Mouse (Mus musculus) adrenal gland, adult 8-10 months (tissue): ENCODE results near the gene Slc16a4. TPM values are rescaled to one million over a fixed set of nuclear protein-coding genes. Genes with fewer than 3 reads are reported as not detected.

Experiments used
- DNase-seq: peaks from one replicate; pipeline ENCODE4 v3.0.0; 2022
- total RNA-seq, 4 experiments: library from RNA; stranded (reverse); gene quantifications; 2 replicates each; pipeline ENCODE4 v1.2.4; 2022

The Slc16a4 gene
- total RNA-seq = under 1 TPM; 0.12 to 0.86 (median 0.31) TPM

DNA sequence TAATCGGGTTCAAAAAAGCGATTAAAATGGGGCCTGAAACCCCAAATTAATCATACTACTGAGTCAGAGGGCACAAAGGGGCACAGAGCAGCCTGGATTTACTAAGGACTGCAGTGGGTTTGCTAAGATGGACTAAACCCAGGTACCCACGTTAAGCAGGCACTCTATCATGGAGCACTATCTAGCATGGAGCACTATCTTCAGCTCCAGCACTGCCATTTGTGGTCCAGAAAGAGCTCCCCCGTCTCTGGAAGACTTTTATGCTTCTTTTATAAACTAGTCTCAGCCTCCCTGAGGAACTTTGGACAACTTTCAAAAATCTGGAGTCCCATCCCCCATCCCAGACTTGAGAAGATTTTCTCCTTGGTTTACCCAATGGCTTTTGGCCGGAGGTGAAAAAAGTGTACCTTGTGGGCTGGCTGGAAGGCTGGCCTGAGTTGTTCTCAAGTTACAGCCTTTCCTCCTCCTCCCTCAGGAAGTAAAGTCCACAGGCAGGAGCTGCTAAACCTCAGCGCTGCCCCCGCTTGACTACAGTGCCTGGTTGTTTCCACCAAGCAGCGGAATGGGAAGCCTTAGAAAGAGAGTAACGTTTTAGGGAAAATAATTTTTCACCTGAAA lies at the start of gene Slc16a4:
TSS of gene Slc16a4 (plus strand) at position 467 of the 618 bp plus-strand sequence.
- no peak for DNase-seq

DNA sequence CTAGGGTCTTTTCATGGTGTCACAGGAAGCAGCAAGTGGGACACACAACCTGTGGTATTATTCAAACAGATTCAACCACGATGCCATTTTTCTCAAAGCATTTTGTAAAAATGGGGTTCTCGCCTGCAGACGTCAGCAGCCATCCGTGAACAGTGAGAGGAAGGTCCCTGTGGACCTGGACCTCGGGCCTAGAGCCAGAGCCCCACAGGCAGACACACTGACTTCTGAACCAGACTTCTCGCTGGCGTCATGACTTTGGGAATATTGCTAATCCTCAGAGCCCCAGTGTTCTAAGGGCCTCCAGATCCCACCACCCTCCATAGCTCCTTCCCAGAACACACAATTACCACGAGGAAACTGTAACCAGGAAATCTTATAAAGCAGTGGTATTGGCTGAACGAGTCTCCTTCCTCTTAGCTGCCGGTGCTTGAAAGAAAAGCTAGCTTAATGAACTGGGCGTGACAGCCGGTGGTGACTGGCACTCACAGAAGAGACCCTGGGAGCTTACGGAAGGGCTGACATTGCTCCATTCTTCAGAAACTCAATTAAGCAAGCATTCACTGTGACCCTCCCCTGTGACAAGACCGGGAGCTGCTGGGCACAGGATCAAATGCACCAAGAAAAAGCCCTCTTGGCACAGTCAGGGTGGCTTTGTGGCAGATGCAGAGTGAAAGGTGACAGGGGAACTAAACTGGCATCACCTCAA lies 49.5 kb upstream of the Slc16a4 start:
- DNase-seq = no peak

DNA sequence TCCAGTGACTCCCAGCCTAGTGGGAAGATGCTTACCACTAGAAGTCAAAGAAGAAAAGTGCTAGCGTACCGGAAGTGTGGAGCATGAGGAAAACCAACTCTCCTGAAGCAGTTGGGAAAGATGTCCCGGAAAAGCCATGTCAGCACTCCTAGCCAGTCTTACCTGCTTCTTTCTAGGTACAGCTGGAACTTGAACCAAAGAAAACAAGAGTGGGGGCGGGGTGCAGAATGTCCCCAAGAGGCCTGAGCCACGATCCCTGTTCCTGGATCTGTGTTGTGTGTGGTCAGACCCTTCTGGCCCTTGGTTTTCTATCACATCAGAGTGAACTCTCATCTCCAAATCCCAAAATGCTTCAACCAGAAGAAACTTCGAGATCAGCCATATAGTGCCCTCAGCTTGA lies 44.2 kb upstream of the Slc16a4 start:
- no peak for DNase-seq

DNA sequence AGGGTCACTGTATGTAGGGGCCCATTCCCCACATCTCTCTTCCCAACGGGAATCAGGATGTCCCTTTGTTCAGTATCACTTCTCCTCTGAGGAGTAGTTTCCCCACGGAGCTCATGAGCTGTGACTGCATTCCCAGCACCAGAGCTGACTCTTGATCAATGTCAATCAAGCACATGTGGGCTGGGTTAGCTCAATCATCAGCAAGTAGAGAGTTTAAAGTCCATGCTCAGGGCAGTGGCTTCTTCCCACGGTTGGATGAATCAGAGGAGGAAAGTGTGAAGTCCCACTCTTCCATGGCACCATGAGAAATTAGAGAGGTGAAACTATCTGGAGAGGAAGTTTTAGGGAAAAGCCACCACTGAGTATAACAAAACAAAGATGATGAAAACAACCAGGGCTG lies 42.0 kb upstream of the Slc16a4 start:
- no peak for DNase-seq

DNA sequence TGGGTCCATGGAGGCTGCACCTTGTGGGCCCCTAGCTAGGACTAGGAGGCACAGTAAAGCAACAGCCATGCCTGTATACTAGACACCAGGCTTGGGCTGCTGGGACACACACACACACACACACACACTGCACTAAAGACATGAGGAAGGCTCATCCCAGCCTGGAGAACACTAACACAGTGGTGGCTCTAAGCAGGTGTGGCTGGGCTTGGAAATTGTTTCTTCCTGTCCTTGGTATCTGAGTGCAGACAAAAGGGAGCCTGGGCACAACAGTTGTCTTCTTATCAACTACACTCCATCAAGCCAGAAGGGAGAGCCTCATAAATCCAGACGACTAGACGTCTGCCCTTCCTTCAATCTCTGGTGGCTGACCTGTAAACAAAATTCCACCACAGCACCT lies 40.7 kb upstream of the Slc16a4 start:
- DNase-seq = no peak

DNA sequence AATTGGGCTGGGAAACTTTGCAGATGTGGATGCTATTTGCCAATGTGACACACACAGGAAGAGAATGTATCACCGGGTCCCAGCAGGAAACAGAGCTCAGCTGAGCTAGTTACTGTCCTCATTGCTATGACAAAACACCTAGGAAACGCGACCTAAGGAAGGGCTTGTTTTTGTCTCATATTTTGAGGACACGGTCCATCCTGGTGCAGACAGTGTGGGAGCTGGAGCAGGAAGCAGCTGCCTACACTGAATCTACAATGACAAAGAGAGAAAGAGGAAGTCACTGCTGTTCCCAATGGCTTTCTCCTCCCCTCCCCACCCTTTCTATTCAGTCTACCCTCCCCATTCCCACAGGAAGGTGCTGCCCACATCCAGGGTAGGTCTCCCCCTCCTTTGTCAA lies 39.0 kb upstream of the Slc16a4 start:
- no peak for DNase-seq

DNA sequence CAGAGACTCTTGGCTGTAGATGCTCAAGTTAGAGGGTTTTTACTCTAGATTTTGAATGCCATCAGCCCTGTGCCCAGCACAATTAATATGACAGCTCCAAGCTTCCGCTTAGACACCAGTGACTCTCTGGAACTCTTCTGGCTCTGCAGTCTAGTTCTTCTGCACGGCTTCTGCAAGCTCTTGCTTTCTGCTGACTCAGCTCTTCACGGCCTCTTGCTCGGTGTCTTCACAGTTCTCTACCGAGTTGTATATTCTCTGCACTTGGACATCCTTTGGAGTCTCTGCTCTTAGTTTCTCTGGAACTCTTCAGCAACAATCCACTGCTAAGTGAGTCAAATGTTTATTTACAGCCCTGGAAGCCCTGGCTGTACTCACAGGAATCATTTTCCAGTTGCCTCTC lies 37.1 kb upstream of the Slc16a4 start:
- no peak for DNase-seq

DNA sequence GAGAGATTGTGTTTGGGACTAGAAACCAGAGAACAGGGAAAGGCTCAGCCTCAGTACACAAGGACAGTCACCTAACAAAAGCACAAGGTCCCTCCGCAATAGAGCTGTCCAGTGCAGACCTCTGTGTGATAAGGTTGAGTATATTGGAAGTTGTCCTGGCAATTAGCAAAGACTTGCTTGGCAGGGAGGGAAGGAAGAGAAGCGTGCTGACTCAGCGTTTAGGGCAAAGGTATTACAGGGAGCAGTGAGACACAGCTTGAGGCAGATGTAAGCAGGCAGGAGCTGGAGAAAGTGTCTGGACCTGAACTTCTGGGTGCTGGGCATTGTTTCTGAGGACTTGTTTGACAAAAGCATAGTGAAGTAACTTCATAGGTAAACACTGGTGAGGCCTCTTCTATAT lies 35.0 kb upstream of the Slc16a4 start:
- DNase-seq = no peak

DNA sequence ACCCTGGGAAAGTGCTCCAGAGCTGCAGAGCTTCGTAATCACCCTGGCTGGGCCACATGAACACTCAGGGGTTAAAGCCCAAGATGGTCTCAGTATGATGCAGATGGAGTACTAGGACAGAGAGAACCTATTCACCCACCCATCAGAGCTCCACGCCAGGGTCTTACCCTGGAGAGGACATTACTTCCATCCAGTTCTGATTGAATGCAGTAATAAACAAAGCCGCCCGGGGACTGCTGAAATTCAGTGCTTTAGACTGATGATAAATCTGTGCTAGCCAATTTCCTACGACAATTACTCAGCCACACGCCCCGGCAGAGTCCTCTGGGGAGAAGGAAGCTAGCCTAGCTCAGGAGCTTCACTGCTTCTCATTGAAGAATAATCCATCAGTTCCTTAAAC lies 34.3 kb upstream of the Slc16a4 start:
- no peak for DNase-seq

DNA sequence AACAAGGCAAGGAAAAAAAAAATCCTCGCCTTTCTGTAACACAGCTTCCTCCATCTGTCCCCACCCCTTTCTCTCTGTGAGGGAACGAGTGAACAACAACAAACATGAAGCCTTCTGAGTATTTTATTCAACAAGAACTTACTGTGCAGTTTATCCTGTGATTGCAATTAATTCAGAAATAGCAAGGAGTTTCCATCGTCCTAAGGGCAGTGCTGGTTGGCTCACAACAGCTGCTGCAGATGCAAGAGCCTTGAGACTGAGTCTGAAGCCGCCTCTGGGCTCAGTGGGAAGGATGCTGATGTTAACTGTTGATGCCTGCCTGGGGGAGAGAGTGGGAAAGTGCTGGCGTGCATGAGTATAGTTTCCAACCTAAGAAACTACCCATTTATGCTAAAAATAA lies 33.1 kb upstream of the Slc16a4 start:
- no peak for DNase-seq

DNA sequence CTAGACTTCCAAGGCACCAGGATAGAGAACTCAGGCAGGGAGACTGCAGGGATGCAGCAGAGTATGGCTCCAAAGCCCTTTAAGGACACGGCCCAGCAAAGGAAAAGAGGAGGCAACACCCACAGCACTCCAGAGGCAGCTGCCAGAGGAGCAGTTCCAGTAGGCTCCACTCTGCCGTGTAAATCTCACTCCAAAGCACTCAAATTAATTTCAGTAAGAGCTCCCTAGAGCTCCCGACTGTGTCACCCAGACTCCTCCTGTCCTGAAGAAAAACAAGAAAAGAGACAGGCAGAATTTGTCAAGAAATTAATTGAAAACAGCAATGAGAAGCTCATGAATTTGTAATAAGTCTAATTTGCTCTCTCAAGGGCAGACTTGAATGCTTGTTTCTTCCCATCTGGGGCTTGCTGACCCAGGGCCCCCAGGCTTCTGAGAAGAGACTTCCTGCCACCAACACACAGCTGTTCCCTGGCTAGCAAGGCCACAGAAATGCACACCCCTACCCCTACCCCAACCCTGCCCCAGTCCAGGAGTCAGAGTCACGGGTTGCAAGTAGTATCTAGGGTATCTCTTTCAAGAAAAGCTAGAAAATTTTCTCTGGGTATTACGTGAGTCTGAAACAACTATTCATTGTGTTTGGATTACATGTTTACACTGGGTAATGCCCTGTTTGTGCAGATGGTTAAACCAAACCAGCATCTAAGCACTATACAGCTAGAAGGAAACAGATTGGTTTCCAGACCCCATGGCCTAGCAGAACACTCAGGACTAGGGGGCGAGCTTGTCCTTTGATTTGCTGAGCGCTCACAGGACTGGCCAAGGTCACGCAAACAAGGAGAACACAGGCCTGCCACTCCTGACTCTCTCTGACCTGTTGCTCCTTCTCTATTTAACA lies 29.8 kb upstream of the Slc16a4 start:
- no peak for DNase-seq

DNA sequence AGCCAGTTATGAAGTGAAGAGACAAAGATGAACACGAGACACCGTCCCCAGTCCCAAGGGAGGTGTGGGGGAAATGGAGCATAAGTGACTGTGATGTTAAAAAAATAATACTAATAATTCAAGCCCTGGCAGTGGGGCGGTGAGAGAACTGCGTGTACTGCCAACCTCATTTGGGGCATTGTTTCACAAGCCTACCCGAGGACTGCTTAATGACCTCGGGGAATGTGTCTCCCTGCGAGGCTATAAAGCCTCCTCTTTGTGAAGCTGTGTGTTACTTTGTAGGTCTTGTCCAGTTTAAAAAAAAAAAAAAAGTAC lies 29.2 kb upstream of the Slc16a4 start:
- DNase-seq = peak; percentile 55

DNA sequence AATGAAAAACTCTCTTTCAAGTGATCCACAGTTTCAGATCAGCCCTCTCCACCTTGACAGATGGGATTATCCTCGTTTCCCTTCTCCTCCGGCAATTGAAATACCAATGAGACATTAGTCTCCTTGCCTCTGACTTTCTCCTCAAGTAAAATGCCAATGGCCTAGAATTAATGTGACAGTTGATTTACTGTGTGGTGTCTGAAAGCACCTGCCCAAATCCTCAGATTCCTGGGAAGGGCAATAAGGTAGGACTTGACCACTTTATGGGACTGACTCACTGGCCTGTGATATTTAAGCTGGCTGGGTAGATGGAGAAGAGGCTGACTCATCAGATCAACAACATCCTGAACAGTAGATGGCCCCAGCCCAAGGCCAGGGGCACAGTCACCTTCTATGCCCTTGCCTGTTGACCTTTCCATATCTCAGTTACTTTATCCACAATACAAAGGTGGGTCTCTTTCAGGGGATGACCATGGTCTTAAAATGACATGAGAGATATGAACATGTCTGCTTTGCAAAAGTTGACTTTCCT lies 24.1 kb upstream of the Slc16a4 start:
- DNase-seq = no peak

DNA sequence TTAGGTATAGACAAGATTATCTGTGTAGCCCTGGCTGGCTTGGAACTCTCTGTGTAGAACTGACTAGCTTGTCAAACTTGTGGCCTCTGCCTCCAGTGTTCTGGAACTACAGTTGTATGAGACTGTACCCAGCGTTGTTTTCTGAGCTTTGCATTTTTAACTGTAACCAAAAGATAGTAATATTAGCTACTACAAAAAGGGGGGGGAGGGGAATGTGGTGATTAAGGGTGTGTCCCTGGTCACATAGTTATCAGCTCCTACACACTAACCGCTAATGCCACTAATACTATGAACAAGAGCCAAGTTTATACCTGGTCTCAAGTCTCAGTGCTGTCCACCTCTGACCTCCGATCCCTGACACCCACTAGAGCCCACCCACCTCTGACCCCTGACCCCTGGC lies 18.6 kb upstream of the Slc16a4 start:
- DNase-seq = no peak

DNA sequence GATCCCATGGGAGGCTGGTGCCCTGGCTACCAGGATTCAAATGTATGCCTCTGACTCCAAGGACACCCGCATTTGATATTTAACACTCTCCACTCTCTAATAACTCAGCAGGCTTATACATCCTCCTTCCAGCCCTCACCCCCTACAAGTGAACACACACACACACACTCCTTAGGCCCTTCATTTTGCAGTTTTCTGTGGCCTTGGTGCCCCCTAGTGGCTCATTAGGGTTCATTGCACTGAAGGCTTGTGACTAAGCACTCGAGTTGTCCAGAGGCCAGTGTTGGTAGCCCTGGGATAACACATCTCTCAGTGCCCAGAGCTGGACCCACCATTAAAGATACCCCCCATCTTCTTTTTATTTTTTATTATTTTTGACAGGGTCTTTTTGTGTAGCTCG lies 17.2 kb upstream of the Slc16a4 start:
- DNase-seq = peak; percentile 51

DNA sequence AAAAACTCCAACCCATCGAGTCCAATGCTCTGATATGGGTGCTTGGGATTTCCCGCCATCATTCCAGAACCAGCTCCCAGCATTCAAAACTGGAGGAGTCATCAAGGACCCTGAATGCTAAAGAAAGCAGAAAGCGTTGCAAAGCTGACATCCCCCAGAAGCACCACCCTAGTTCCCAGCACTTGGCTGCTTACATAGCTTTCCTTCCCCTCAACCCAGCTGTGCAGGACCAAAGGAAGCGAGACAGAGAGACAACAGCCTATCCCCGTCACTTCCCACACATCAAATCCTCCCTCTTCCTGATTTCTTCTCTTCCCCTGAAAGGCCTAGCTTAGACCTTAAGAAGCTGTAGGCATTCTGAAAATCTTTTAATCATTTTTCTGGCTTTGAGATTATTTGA lies 15.7 kb upstream of the Slc16a4 start:
- no peak for DNase-seq

DNA sequence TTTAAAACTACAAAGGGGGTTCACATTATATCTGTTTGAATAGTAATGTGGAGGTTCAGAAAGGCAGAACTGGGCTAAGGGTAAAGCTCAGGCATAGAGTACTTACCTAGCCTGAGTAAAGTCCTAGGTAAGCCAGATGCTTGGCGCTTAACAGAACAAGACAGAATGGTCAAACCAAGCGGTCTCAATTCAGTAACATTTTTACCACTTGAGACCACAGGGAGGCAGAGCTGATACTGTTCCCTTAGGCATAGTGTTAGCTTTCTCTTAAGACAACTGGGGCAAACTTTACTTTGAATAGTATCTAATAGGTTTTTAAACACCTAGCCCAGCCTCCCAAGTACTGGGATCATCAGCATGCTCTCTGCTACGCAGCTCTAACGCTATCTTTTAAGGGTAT lies 15.0 kb upstream of the Slc16a4 start:
- DNase-seq = no peak

DNA sequence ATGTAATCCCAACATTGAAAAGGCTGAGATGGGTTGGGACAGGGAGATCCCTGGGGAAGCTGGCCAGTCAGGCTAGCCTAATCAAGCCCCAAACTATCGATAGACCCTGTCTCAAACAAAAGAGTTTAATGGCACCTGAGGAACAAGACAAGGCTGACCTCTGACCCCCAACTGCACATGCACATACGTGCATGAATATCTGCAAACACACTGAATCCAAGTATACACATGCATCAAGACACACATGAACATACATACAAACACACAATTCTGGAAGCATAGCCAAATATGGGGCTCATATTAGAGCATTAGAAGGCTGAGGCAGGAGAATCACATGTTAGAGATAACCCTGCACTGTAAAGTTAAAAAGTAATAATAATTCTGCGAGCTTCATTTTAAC lies 14.4 kb upstream of the Slc16a4 start:
- no peak for DNase-seq

DNA sequence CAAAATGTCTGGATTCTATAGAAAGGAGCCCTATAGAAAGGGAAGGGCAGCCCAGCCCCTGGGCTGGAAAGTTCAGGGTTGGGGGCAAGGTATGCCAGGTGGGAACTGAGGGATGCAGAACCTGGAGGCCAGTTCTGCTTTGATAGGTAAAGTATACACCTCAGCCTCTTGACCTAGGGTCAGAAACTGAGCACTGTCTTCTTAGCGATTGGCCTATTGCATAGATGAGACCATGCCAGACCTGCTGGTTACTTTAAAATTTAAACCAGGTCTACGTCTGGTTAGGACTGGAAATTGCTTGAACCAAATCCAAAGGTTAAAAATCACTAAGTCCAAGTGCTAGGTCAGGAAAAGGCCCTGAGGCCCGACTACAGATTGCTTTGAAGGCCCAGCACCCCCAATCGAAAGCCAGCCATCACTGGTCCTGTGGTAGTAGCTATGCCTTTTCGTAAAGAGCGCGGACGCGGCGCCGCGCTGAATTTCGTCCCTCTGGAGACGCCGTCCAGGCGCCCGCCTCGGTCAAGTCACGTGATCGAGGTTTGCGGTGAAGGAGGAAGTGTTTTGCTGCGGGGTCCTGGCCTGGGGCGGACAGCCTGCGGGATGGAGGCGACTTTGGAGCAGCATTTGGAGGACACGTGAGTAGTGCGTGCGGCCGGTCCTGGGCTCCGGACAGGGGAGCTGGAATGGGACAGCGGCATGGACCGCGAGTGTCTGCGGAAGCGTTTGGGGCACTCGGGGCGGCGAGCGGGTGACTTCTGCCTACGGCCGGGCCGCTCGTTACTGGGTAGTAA lies 12.4 kb upstream of the Slc16a4 start, which contains the start of gene Lamtor5:
TSS of gene Lamtor5 (plus strand) at position 380 of the 791 bp plus-strand sequence.
- DNase-seq = peak; percentile 85

DNA sequence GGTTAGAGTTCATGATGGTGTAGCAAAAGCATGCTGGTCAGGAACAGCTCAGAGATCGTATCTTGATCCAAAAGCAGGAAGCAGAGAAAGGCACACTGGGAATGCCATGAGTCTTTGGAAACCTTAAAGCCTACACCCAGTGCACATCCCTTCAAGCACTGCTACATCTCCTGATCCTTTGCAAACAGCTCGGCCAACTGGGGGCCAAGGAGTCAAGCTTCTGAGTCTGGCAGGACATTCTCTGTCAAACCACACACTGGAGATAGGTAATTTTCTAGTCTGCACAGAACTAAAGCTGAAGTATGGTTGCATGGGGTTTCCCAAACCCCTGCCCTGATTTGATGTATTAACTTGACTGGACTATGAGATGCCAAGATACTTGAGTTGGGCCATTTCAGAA lies 4.9 kb upstream of the Slc16a4 start:
- DNase-seq = no peak

DNA sequence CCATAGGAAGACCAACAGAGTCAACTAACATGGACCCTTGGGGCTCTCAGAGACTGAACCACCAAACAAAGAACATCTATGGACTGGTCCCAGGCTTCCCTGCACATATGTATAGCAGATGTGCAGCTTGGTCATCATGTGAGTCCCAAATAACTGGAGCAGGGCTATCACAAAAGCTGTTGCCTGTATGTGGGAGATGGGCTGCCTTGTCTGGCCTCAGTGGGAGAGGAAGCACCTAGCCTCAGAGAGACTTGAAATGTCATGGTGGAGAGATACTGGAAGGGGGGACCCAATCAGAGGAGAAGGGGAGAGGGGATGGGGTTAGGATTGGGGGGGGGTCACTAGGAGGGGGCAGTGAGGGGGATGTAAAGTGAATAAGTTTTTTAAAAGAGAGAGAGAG lies 3.7 kb upstream of the Slc16a4 start:
- no peak for DNase-seq

DNA sequence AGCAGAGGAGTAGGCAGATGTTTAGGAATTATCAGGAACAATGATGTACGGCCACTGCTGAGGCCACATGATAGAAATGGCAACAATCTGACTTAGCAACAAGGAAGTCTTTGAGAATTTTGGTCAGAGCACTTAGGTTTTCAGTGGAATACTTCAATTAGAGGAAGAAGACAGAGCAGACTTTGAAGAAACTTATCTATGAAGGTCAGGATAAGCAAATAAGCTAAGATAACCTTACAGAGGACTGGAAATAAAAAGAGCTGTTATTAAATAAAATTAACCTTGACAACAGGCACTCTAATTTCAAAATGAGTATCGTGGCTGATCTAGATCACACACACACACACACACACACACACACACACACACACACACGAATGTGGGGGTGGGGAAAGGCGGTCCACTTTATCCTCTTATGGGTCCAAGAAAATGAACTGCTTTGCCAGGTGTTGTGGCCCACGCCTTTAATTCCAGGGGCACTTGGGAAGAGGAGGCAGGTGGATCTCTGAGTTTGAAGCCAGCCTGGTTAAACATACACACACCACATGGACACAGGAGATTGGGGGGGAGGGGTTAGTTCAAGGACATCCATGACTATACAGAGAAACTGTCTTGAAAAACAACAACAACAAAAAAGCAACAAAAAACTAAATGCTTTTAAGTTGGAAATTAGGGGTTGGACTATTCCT lies 4.8 kb downstream of the Slc16a4 start:
- no peak for DNase-seq
